Mouse (Mus musculus): ENCODE results near the gene Tnc.

Gene Tnc

GRCm38 (mm10) chr4:63969891-63970290, 76.9 kb downstream of the Tnc start:
- in situ Hi-C loops (cut with MboI; ENCODE audit: low sequenced_read_pairs) = no loop called here

GRCm38 (mm10) chr4:63963410-63963809, 83.4 kb downstream of the Tnc start:
- in situ Hi-C loops (cut with MboI; ENCODE audit: low sequenced_read_pairs) = no loop called here

GRCm38 (mm10) chr4:63961858-63962468, 84.9 kb downstream of the Tnc start:
- in situ Hi-C loops (cut with MboI; ENCODE audit: low sequenced_read_pairs) = no loop called here

GRCm38 (mm10) chr4:63958601-63959000, 88.2 kb downstream of the Tnc start:
- in situ Hi-C loops (cut with MboI; ENCODE audit: low sequenced_read_pairs) = no loop called here

DNA sequence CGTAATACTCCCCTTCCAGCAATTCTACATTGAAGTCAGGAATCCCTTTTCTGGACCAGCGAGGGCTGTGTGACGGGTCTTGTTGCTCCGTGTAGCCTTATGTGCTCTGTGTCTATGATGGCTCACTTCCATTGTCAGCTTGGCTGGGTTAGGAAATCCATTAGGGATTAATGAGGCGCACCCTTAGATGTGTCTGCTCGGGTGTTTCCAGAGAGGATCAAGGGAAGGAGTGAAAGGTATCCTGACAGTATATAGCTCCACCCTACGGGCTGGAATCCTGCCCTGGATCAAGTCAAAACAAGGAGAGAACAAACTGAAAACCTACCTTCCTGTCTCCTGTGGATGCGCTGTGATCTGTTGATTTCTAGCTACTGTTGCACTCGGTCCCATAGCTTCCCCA, 96.8 kb downstream of the Tnc start:
- in situ Hi-C loops (cut with MboI; ENCODE audit: low sequenced_read_pairs) = no loop called here

DNA sequence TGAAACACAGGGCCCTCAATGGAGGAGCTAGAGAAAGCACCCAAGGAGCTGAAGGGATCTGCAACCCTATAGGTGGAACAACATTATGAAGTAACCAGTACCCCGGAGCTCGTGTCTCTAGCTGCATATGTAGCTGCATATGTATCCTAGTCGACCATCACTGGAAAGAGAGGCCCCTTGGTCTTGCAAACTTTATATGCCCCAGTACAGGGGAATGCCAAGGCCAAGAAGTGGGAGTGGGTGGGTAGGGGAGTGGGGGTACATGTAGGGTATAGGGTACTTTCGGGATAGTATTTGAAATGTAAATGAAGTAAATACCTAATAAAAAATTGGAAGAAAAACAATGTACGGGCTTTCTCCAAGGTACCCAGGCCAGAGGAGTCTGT, 98.1 kb downstream of the Tnc start:
- in situ Hi-C loops (cut with MboI; ENCODE audit: low sequenced_read_pairs) = loop anchor here (10.0 to 25.0 kb wide), 3 partner anchors 261 to 539 kb away; no protein-coding TSS in a partner anchor

DNA sequence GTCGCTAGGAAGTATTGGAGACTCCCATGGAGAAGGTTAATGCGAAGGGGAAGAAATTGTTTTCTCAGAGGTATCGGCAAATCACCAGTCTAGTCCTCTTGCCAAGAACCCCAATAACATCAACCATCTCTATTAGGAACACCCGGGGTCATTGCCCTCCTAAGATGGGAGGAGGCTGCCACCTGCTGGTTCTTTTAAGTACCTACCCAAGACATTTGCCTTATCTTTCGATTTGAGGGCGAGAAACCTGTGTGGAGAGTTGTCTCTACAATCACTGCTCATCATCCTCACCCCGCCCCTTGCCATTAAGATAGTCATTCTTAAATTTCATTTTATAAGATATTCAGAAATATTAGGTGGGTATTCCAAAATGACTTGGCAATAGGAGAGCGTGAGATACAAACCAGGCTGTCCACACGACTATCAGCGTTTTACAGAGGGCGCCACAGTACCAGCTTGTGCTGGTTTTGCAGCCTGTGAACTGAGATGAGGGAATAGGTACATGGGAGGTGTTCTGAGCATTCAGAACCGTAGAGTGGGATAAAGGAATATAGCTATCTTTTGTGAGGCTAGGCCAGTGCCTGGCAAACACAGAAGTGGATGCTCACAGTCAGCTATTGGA, 98.6 kb downstream of the Tnc start:
- in situ Hi-C loops (cut with MboI; ENCODE audit: low sequenced_read_pairs) = loop anchor here (10.0 to 25.0 kb wide), 3 partner anchors 261 to 539 kb away; no protein-coding TSS in a partner anchor

GRCm38 (mm10) chr4:63943813-63944212, 103.0 kb downstream of the Tnc start:
- in situ Hi-C loops (cut with MboI; ENCODE audit: low sequenced_read_pairs) = loop anchor here (10.0 to 25.0 kb wide), 3 partner anchors 257 to 543 kb away; no protein-coding TSS in a partner anchor

- in situ Hi-C loops (cut with MboI; ENCODE audit: low sequenced_read_pairs) = loop anchor here (10.0 to 25.0 kb wide), 3 partner anchors 256 to 544 kb away; no protein-coding TSS in a partner anchor
Observed at GRCm38 (mm10) chr4:63942875-63943274, 103.9 kb downstream of the Tnc start.

- in situ Hi-C loops (cut with MboI; ENCODE audit: low sequenced_read_pairs) = loop anchor here (10.0 to 25.0 kb wide), 3 partner anchors 254 to 546 kb away; no protein-coding TSS in a partner anchor
Observed at GRCm38 (mm10) chr4:63941420-63941819, 105.4 kb downstream of the Tnc start.

GRCm38 (mm10) chr4:63939428-63939827, 107.4 kb downstream of the Tnc start:
- in situ Hi-C loops (cut with MboI; ENCODE audit: low sequenced_read_pairs) = loop anchor here (25.0 kb wide), 2 partner anchors 252 to 548 kb away; no protein-coding TSS in a partner anchor

- in situ Hi-C loops (cut with MboI; ENCODE audit: low sequenced_read_pairs) = loop anchor here (25.0 kb wide), 2 partner anchors 249 to 551 kb away; no protein-coding TSS in a partner anchor
Observed at GRCm38 (mm10) chr4:63935960-63936359, 110.9 kb downstream of the Tnc start.

- in situ Hi-C loops (cut with MboI; ENCODE audit: low sequenced_read_pairs) = loop anchor here (25.0 kb wide), 2 partner anchors 248 to 552 kb away; no protein-coding TSS in a partner anchor
Observed at GRCm38 (mm10) chr4:63935314-63935713, 111.5 kb downstream of the Tnc start.

GRCm38 (mm10) chr4:63930863-63931262, 116.0 kb downstream of the Tnc start:
- in situ Hi-C loops (cut with MboI; ENCODE audit: low sequenced_read_pairs) = loop anchor here (25.0 kb wide), 2 partner anchors 244 to 556 kb away; no protein-coding TSS in a partner anchor

GRCm38 (mm10) chr4:63929490-63929889, 117.3 kb downstream of the Tnc start:
- in situ Hi-C loops (cut with MboI; ENCODE audit: low sequenced_read_pairs) = loop anchor here (25.0 kb wide), 2 partner anchors 242 to 558 kb away; no protein-coding TSS in a partner anchor

DNA sequence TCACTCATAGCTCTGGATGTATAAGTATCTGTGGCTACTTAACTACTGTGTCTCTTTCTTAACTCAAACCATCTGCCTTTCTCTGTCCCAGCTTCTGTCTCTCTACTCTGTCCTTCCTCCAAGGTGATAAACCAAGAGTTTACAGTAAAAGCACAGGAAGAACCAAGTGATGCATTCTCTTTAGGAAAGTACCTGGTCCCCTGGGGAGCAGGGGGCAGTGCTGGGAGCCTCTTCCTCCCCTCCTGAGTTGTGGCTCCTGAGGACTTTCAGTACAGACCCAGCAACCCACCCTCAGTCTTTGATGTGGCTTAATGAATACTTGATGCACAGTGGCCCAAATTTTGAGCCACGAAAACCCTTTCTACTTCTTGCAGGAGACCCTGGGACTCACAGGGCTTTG, 118.6 kb downstream of the Tnc start:
- in situ Hi-C loops (cut with MboI; ENCODE audit: low sequenced_read_pairs) = loop anchor here (25.0 kb wide), 2 partner anchors 241 to 559 kb away; no protein-coding TSS in a partner anchor

DNA sequence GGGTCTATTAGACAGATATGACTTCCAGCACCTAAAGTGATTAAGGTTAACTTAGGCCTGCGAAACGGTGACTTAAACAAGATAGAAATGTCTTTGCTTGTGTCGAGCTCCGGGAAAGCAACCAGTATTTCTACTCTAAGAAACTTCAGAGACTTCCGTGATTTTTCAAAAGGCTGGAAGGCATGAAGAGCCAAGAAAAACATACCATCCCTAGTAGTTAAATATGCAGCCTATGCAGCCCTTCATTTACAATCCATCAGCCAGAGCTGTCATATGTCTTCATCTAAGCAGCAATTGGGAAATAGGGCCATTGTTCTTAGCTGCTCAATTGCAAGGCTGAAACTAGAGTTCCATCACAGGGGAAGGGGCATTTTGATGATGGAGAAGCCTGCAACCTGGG, 129.6 kb downstream of the Tnc start:
- in situ Hi-C loops (cut with MboI; ENCODE audit: low sequenced_read_pairs) = no loop called here

DNA sequence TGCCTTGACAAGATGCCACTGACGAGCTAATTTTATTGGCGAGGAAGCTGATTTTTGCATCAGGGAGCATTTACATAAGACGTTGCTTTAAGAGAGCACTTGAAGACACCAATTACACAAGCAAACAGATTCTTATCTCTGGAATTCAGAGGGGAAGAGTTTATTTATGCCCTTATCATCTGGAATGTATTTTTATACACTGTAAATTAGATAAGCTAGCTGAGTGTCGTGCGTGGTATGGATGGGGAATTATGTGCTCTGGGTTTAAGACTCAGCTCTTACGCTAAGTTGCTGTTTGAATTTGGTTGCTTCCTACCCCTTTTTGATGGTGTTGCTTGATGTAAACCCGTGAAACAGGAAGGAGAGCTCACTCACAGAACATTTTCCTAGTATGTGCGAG, 130.1 kb downstream of the Tnc start:
- in situ Hi-C loops (cut with MboI; ENCODE audit: low sequenced_read_pairs) = no loop called here

DNA sequence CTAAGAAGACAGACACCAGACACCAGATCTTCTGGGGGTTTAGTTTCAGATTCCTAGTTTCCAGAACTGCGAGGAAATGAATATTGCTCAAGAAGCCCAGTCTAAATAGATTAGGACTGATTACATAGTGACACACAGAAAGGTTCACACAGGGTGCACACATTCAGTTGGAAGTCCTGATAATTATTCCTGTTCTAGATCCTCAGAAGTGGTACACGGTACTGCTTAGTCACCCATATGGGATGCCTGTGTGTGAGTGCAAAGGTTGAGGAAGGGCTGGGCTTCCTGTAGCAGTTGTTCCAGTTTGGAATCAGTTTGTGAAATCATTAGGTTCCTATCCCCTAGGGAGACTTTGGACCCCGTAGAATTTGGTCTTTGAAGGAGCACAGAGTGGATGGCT, 130.5 kb downstream of the Tnc start:
- in situ Hi-C loops (cut with MboI; ENCODE audit: low sequenced_read_pairs) = no loop called here

Measured in CH12F3 (cell line).